Mouse (Mus musculus) heart, postnatal 36 days (tissue): ENCODE measurements around the gene Zfp867. TPM values are rescaled to one million over a fixed set of nuclear protein-coding genes. Genes with fewer than 3 reads are reported as not detected.

ENCODE experiments used
- DNase-seq, 2 experiments: peaks; one replicate each; pipeline ENCODE4 v3.0.0; 2021 to 2022
- intact Hi-C: fragments of 180-260 bp; cut with DNase I; formaldehyde crosslinking; loops from one replicate; pipeline ENCODE4 v1.15.1; 2025
- total RNA-seq, 2 experiments: library from RNA; stranded (reverse); gene quantifications; 2 replicates each; pipeline ENCODE4 v1.2.3; 2021

The Zfp867 gene
- total RNA-seq, 2 experiments from 2014 or later = 4.4 to 4.7 TPM

GRCm38 (mm10) chr11:59471413-59472325, 605 bp downstream of the Zfp867 start:
- intact Hi-C loops = loop anchor here (2.0 kb wide), 1 partner anchor 21 kb away; the partner anchor contains the start of genes Jmjd4 and Snap47
- DNase-seq = no peak

DNA sequence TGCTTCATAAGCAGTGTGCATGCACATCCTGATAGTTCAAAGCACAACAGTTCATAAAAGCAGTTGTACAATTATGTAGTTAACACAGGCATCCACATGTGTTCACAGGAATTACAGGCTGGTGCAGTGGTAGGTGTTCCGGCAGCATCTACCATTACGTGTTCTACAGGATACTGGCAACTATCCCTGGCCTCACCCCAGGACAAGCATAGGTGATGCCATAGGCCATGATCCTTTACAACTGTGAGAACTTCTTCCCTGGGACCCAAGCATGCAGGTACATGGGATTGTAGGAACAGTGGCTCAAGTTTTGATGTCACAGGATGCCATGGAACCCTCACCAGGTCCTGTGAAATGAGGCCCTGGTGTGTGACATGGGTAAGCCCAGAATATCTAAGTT, 11.8 kb downstream of the Zfp867 start:
- no peak for DNase-seq

GRCm38 (mm10) chr11:59458973-59459372, 13.3 kb downstream of the Zfp867 start:
- intact Hi-C loops = no loop called here
- peak; percentile 33 to 38 for DNase-seq

More for the DNA sequence above, 11.8 kb downstream of the Zfp867 start:
- intact Hi-C loops = no loop called here

GRCm38 (mm10) chr11:59456891-59457290, 15.4 kb downstream of the Zfp867 start:
- intact Hi-C loops = loop anchor here (2.0 kb wide), 1 partner anchor 28 kb away; no protein-coding TSS in a partner anchor
- DNase-seq = no peak

GRCm38 (mm10) chr11:59456346-59456745, 15.9 kb downstream of the Zfp867 start:
- intact Hi-C loops = loop anchor here (2.0 kb wide), 1 partner anchor 28 kb away; no protein-coding TSS in a partner anchor
- DNase-seq = no peak

GRCm38 (mm10) chr11:59451086-59451485, 21.2 kb downstream of the Zfp867 start, which contains the start of gene Snap47:
TSS of gene Snap47 (minus strand) at chr11:59451186.
- intact Hi-C loops = loop anchor here (2.0 kb wide), 1 partner anchor 22 kb away; the partner anchor contains the start of gene Zfp867
- no peak for DNase-seq

- DNase-seq = no peak
Measured at GRCm38 (mm10) chr11:59450230-59450771, 22.0 kb downstream of the Zfp867 start.

DNA sequence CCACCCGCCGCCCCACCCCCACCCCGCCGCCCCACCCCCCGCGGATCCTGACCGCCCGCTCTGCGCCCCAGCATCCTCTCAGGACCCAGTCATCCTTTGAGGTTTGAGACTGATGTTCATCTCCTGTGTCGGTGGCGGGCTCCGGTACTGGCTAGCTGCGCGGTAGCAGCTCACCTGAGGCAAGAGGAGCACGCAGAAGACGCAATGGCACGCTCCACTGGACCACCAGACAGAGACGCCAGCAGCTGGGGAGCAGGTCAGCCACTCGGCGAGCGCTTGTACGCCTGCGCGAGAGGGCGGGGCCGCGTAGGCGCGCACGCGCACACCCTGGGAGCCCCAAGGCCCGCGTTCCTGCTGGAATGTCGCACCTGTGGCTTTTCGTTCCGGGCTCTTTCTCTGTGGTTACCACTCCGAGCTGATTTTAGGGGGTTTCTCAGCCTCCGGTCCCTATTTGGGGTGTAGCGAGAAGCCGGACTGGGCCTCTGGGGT, 22.5 kb downstream of the Zfp867 start, which contains the start of gene Jmjd4:
Gene Jmjd4, plus strand, starts transcription at position 305 of the 489 bp plus-strand sequence.
- peak; percentile 92 to 95 for DNase-seq
- intact Hi-C loops = loop anchor here (2.0 kb wide), 1 partner anchor 23 kb away; the partner anchor contains the start of gene Zfp867

More at GRCm38 (mm10) chr11:59450230-59450771, 22.0 kb downstream of the Zfp867 start:
- intact Hi-C loops = loop anchor here (2.0 kb wide), 1 partner anchor 22 kb away; the partner anchor contains the start of gene Zfp867

GRCm38 (mm10) chr11:59443102-59443501, 29.2 kb downstream of the Zfp867 start:
- intact Hi-C loops = no loop called here
- DNase-seq = no peak

DNA sequence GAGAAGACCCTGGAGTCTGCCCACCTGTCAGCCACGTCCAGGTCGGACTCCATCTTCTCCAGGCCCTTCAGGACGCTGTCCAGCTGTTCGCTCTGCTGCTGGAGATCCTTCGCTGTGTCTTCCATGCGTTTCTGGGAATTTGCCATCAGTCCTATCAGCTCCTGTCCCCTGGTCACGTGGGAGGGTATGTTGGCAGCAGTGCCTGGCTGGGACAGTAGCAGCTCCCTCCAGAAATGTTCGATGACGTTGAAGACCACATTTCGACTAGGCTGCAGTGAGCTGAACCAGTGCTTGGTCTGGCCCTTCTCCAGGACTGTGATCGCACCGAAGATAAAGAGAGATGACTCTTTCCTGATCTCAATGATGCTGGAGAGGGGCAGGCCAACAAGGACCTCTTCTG, 34.3 kb downstream of the Zfp867 start:
- intact Hi-C loops = no loop called here
- DNase-seq = no peak

DNA sequence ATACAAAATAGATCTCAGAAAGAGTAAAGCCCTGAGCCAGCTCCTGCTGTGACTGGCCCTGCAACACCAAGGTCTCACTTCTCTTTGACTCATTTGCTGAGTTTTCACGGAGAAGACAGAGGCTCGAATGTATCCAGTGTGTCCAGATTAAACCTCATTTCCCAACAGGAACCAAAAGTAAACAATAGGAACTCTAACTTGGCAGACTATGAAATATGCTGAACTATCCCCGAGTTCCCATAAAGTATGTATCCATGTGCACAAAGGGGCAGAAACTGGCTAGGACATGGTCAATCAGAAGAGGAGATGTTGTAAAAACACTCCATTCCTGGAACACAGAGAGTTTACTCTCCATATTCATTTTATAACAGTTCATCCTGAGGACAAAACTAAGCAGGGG, 40.0 kb downstream of the Zfp867 start:
- intact Hi-C loops = no loop called here
- DNase-seq = no peak

- intact Hi-C loops = loop anchor here (2.0 to 5.0 kb wide), 2 partner anchors 27 to 123 kb away; partner anchors contain the start of gene Wnt9a
- DNase-seq = no peak
Measured at GRCm38 (mm10) chr11:59429959-59430358, 42.3 kb downstream of the Zfp867 start.

DNA sequence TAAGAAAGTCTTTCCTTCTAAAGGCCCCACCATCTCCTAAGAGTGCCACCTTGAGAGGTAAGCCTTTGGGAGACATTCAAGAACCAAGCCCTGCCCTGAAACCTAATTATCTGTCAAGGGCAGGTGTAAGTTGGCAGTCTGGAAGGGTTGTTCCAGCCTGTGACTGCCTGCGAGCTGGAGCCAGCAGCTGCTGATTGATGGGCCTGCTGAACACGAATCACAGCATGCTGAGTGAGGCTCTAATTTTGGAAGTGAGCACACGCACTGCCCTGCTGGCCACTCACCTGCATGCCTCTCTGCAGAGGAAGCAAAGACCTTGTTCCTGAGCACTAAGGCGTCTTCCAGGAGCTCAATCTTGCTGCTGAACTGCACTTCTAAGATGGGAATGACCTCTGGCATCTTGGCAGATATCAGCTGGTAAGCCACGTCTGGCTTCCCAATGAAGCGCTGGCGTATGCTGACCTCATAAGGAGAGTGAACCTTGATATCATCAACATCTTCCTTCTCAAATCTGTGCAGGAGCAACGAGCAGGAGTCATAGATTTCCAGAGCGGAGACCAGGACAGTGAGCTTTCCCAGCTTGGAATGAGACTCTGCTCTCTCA, 44.1 kb downstream of the Zfp867 start:
- peak in 1 of 2 experiments; percentile 15 for DNase-seq
- intact Hi-C loops = loop anchor here (2.0 to 5.0 kb wide), 2 partner anchors 29 to 121 kb away; partner anchors contain the start of gene Wnt9a

GRCm38 (mm10) chr11:59425671-59426101, 46.6 kb downstream of the Zfp867 start:
- intact Hi-C loops = loop anchor here (5.0 kb wide), 1 partner anchor 118 kb away; the partner anchor contains the start of gene Wnt9a
- no peak for DNase-seq

- intact Hi-C loops = no loop called here
- no peak for DNase-seq
Measured at GRCm38 (mm10) chr11:59423010-59423588, 49.2 kb downstream of the Zfp867 start.

DNA sequence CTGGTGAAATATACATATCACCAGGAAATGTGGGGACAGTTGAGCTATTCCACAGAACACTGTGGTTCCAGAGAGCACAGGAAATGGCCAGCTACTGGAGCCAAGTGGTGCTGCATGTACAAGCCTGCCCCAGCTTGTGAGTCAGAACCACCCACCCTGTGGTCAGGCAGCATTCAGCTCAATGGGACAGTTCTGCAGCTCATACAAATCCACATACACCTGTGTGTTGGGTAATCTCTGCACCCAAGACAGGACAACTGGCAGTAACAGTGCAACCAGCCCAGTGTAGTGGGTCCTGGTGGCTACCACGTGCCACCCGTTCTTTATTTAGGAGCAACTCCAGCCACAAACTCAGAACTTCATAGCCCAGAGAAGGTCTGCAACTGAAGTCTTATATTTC, 50.3 kb downstream of the Zfp867 start:
- intact Hi-C loops = no loop called here
- no peak for DNase-seq

GRCm38 (mm10) chr11:59421436-59421835, 50.8 kb downstream of the Zfp867 start:
- intact Hi-C loops = no loop called here
- peak in 1 of 2 experiments; percentile 21 for DNase-seq

DNA sequence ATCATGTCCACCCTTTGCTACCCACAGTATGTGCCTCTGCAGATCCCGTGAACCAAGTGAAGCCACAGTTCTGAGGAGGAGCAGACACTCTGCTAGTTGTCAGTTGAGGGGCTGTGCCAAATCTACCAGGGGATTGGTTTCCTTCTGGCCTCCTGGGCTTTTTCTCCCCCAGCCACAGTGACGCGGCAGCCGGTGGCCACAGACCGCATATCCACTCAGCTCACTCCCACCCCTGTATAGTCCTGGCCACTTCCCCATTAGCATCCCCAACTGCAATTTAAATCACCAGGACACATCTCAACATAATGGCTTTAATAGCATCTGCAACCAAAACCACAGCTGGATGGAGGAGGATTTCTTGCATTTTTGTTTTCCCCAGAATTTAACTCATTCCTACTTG, 53.6 kb downstream of the Zfp867 start:
- intact Hi-C loops = no loop called here
- DNase-seq = no peak

- intact Hi-C loops = no loop called here
- DNase-seq = no peak
Measured at GRCm38 (mm10) chr11:59412999-59413863, 59.0 kb downstream of the Zfp867 start.
